Mouse (Mus musculus) forebrain, embryonic 16.5 days (tissue): ENCODE results near the gene Pih1d3. TPM values are rescaled to one million over a fixed set of nuclear protein-coding genes. Genes with fewer than 3 reads are reported as not detected.

ENCODE experiments used
- ATAC-seq: fragments of 200-750 bp; cut with Nextera tagmentation; 2 replicates; pipeline ENCODE4 v1.8.0; 2017; ENCODE audit warnings: mild to moderate bottlenecking, moderate library complexity
- H3K27ac ChIP-seq: fragments of 300-500 bp; sonication (generic); 2 replicates; pipeline ENCODE4 v1.5.1; 2014; ENCODE audit warnings: low read length, control low read depth
- H3K27me3 ChIP-seq: fragments of 300-500 bp; sonication (generic); replicated peaks from 2 replicates; pipeline ENCODE4 v1.6.1; 2014; ENCODE audit warnings: low read length; ENCODE audit not compliant: control insufficient read depth, insufficient read depth
- H3K36me3 ChIP-seq: fragments of 300-500 bp; sonication (generic); 2 replicates; pipeline ENCODE4 v1.6.1; 2014; ENCODE audit not compliant: control insufficient read depth, insufficient read depth
- H3K4me1 ChIP-seq: fragments of 300-500 bp; sonication (generic); replicated peaks from 2 replicates; pipeline ENCODE4 v1.6.1; 2014; ENCODE audit warnings: low read length; ENCODE audit not compliant: control insufficient read depth, insufficient read depth
- H3K4me2 ChIP-seq: fragments of 300-500 bp; sonication (generic); 2 replicates; pipeline ENCODE4 v1.6.1; 2014; ENCODE audit warnings: mild to moderate bottlenecking, low read length, control low read depth
- H3K4me3 ChIP-seq: fragments of 300-500 bp; sonication (generic); replicated peaks from 2 replicates; pipeline ENCODE4 v1.5.1; 2014; ENCODE audit warnings: mild to moderate bottlenecking, low read length, control low read depth
- H3K9ac ChIP-seq: fragments of 300-500 bp; sonication (generic); replicated peaks from 2 replicates; pipeline ENCODE4 v1.6.1; 2014; ENCODE audit warnings: low read depth, low read length, control low read depth
- H3K9me3 ChIP-seq: fragments of 300-500 bp; sonication (generic); 2 replicates; pipeline ENCODE4 v1.6.1; 2016; ENCODE audit warnings: low read length; ENCODE audit not compliant: control insufficient read depth
- WGBS: fragments of 180-500 bp; shearing (Covaris S2); extraction: QIAGEN DNeasy Blood & Tissue Kit; methylation state at CpG from one replicate; pipeline ENCODE4 v1.1.7; 2014; 5-methylcytosine and 5-hydroxymethylcytosine counted together
- polyA plus RNA-seq: library from polyadenylated mRNA; unstranded; fragments of >200 nt; fragmentation: Nextera tagmentation; extraction: Ambion mirVana; gene quantifications from 2 replicates; pipeline ENCODE4 v1.2.1, GENCODE M21; 2015

The Pih1d3 gene
- polyA plus RNA-seq, 1 experiment from 2014 or later = not detected

- WGBS = 46% methylated on average over 3 of the region's 3 CpGs
- peaks cover 4% of the 10 kb centered on the region; the same call in 1 of the 2 replicates for H3K4me1 ChIP-seq
- no peaks in the 10 kb centered on the region for H3K9me3 ChIP-seq
- 0 out of 2 replicates have a peak overlapping the region, but pooled peaks have one; percentile 9 for H3K27ac ChIP-seq
- H3K4me3 ChIP-seq = no peak overlapping the region
- H3K36me3 ChIP-seq = no peaks in the 10 kb centered on the region
- peak; percentile 49; the same call in 1 of the 2 replicates for ATAC-seq
- no peaks in the 10 kb centered on the region for H3K27me3 ChIP-seq
- H3K9ac ChIP-seq = no peak overlapping the region
- no peak overlapping the region for H3K4me2 ChIP-seq
These were observed 16.9 kb upstream of the Pih1d3 start for GRCm38 (mm10) chr1:31205770-31206169.

DNA sequence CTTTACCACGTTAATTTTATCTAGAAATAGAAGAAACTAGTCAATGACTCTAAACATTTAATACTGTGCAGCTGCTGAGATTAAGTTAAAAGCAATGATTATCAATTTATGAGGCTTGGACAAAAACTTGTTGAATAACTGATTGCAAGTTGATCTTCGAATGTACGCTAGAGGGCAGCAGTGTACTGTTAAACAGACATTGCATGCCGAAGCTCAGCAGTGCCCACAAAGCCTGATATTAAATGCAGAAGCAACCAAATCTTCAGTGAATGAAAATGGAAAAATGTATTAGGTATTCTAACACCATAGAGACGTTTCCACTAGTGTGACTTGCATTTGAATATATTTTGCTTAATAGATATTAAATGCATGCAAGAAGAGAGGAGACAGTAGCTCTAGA is 12.5 kb upstream of the Pih1d3 start:
- Histone ChIP-seq H3K36me3 (no peaks in the 10 kb centered on the region), H3K27me3 (no peaks in the 10 kb centered on the region), H3K9me3 (no peaks in the 10 kb centered on the region), H3K9ac (no peak overlapping the region), H3K27ac (no peak overlapping the region), H3K4me3 (no peak overlapping the region), H3K4me2 (no peak overlapping the region), H3K4me1 (peaks cover under 1% of the 10 kb centered on the region; the same call in 1 of the 2 replicates)
- under 1% methylated on average over 5 of the region's 5 CpGs for WGBS
- peak; percentile 86 for ATAC-seq

GRCm38 (mm10) chr1:31214831-31215230 is 7.8 kb upstream of the Pih1d3 start:
- no peaks in the 10 kb centered on the region for H3K27me3 ChIP-seq
- H3K36me3 ChIP-seq = no peaks in the 10 kb centered on the region
- H3K4me3 ChIP-seq = no peak overlapping the region
- no peaks in the 10 kb centered on the region for H3K4me1 ChIP-seq
- no peaks in the 10 kb centered on the region for H3K9me3 ChIP-seq
- ATAC-seq = no peak
- 84% methylated on average over 1 of the region's 1 CpGs for WGBS
- no peak overlapping the region for H3K4me2 ChIP-seq
- no peak overlapping the region for H3K9ac ChIP-seq
- H3K27ac ChIP-seq = no peak overlapping the region

- H3K27me3 ChIP-seq = no peaks in the 10 kb centered on the region
- no peaks in the 10 kb centered on the region for H3K4me1 ChIP-seq
- WGBS = 91% methylated on average over 4 of the region's 4 CpGs
- H3K27ac ChIP-seq = no peak overlapping the region
- no peak overlapping the region for H3K4me2 ChIP-seq
- H3K4me3 ChIP-seq = no peak overlapping the region
- no peak for ATAC-seq
- no peak overlapping the region for H3K9ac ChIP-seq
- H3K36me3 ChIP-seq = no peaks in the 10 kb centered on the region
- no peaks in the 10 kb centered on the region for H3K9me3 ChIP-seq
These were observed 1.9 kb upstream of the Pih1d3 start for GRCm38 (mm10) chr1:31220599-31221250.

GRCm38 (mm10) chr1:31233319-31234036 is 10.8 kb downstream of the Pih1d3 start:
- peak; percentile 96 for ATAC-seq
- Histone ChIP-seq H3K27me3 (peaks cover 2% of the 10 kb centered on the region; the same call in 1 of the 2 replicates), H3K9me3 (no peaks in the 10 kb centered on the region)

DNA sequence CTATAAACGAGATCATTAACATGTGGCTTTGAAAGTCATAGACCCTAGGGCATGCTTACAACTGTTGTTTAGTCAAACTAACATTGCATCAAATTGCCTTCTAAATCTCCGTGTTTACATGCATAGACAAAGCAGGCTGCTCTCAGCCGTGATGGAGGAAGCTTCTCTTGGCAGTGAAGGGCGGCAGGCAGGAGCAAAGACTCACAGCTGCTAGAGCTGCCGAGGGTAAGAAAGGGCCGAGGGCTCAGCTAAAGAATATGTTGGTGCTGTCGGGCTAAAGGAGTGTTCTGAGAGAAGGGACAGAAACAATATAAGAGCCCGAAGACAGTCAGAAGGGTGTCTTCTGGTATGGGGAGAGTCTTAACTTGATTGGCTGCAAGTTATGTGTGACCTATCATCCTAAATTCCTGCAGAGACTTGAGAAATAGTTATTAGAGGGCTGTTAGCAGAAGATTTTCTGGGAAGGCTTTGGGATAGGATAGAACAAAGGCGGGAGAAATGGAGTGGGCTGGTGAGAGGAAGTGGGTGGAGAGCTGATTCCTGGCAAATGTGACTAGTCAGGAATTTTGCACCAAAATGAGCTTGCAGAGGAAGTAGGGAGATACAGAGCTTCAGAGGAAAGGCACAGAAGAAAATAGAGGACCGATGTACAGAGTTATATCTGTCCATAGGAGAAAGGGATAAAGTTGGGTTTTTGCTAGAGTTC is 37.7 kb downstream of the Pih1d3 start:
- no peak overlapping the region for H3K4me2 ChIP-seq
- no peaks in the 10 kb centered on the region for H3K9me3 ChIP-seq
- H3K9ac ChIP-seq = no peak overlapping the region
- H3K4me3 ChIP-seq = no peak overlapping the region
- H3K36me3 ChIP-seq = no peaks in the 10 kb centered on the region
- H3K4me1 ChIP-seq = no peaks in the 10 kb centered on the region
- H3K27me3 ChIP-seq = no peaks in the 10 kb centered on the region
- no peak for ATAC-seq
- no peak overlapping the region for H3K27ac ChIP-seq
- WGBS = 67% methylated on average over 10 of the region's 10 CpGs

More at GRCm38 (mm10) chr1:31233319-31234036, 10.8 kb downstream of the Pih1d3 start:
- peaks cover 2% of the 10 kb centered on the region; the same call in 1 of the 2 replicates for H3K4me1 ChIP-seq
- H3K4me2 ChIP-seq = no peak overlapping the region
- H3K27ac ChIP-seq = no peak overlapping the region
- H3K4me3 ChIP-seq = no peak overlapping the region
- no peak overlapping the region for H3K9ac ChIP-seq
- H3K36me3 ChIP-seq = no peaks in the 10 kb centered on the region

Other genes starting within 250 kb of the Pih1d3 start
- gene AC153137.1, start 244.9 kb upstream of the Pih1d3 start, polyA plus RNA-seq = not detected in 2 replicates
- not detected in 2 replicates for gene Lgsn, start 46.4 kb upstream of the Pih1d3 start, polyA plus RNA-seq
- not detected in 2 replicates for gene 4931428L18Rik, start 154 bp upstream of the Pih1d3 start, polyA plus RNA-seq